Mouse (Mus musculus) heart, postnatal 0 days (tissue): ENCODE measurements around the gene Frmd6.

Experiments used
- CTCF ChIP-seq: IDR thresholded peaks from 2 replicates; pipeline ENCODE4 v1.5.1; 2016; ENCODE audit warnings: antibody characterized with exemption, control low read depth, low read depth
- EP300 ChIP-seq: IDR thresholded peaks from 2 replicates; pipeline ENCODE4 v1.6.1; 2016; ENCODE audit warnings: antibody characterized with exemption, low read depth

DNA sequence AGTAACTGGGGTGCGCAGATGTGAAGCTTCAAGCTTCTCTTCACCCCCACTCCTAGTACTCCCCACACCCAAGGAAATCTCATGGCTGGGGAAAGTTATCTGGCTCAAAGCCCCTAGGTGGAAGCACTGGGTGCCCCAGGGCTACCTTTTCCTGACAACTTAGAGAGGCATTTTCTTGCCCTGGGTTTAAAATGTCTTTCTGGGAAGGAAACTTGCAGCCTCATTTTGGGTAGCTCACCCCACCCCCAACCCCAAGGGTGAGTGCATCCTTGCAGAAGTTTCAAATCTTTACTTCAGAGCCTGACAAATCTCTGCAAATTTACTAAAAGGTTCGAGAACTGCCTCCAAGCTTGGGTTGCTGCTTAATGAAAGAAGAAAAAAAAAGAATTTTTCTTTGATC is 47.0 kb upstream of the Frmd6 start:
- TF ChIP-seq EP300: no peak
- no peak for TF ChIP-seq CTCF
